Mouse (Mus musculus) heart, postnatal 10 days (tissue): Measurements from ENCODE around the gene Reln. TPM values are rescaled to one million over a fixed set of nuclear protein-coding genes. Genes with fewer than 3 reads are reported as not detected.

Experiments
- DNase-seq, 2 experiments: peaks; one replicate each; pipeline ENCODE4 v3.0.0; 2021
- intact Hi-C: fragments of 180-260 bp; cut with DNase I; formaldehyde crosslinking; loops from one replicate; pipeline ENCODE4 v1.15.1; 2025
- total RNA-seq, 2 experiments: library from RNA; stranded (reverse); gene quantifications; 2 replicates each; pipeline ENCODE4 v1.2.3; 2021

Reln gene
- total RNA-seq, 2 experiments from 2014 or later, result 3.2 to 3.8 TPM

- intact Hi-C loops, result no loop called here
- DNase-seq, result no peak
Observed at GRCm38 (mm10) chr5:22131730-22132522, 212.6 kb downstream of the Reln start.

- DNase-seq, result no peak
- intact Hi-C loops, result no loop called here
Observed at GRCm38 (mm10) chr5:22127583-22127982, 216.9 kb downstream of the Reln start.

- DNase-seq, result no peak
- intact Hi-C loops, result loop anchor here (5.0 kb wide), 1 partner anchor 73 kb away; no protein-coding TSS in a partner anchor
Observed at GRCm38 (mm10) chr5:22119296-22119695, 225.2 kb downstream of the Reln start.

- no peak for DNase-seq
- intact Hi-C loops, result loop anchor here (5.0 kb wide), 1 partner anchor 74 kb away; no protein-coding TSS in a partner anchor
Observed at GRCm38 (mm10) chr5:22118456-22118855, 226.0 kb downstream of the Reln start.

GRCm38 (mm10) chr5:22116922-22117321, 227.6 kb downstream of the Reln start:
- no peak for DNase-seq
- intact Hi-C loops, result loop anchor here (5.0 kb wide), 1 partner anchor 75 kb away; no protein-coding TSS in a partner anchor

- intact Hi-C loops, result no loop called here
- no peak for DNase-seq
Observed at GRCm38 (mm10) chr5:22106811-22107485, 237.6 kb downstream of the Reln start.

- intact Hi-C loops, result no loop called here
- DNase-seq, result no peak
Observed at GRCm38 (mm10) chr5:22094984-22095383, 249.5 kb downstream of the Reln start.

GRCm38 (mm10) chr5:22094043-22094442, 250.5 kb downstream of the Reln start:
- DNase-seq, result no peak
- intact Hi-C loops, result no loop called here

- no peak for DNase-seq
- intact Hi-C loops, result no loop called here
Observed at GRCm38 (mm10) chr5:22093157-22093865, 251.2 kb downstream of the Reln start.

GRCm38 (mm10) chr5:22080468-22080986, 264.0 kb downstream of the Reln start:
- DNase-seq, result no peak
- intact Hi-C loops, result no loop called here

- no peak for DNase-seq
Observed at GRCm38 (mm10) chr5:22074971-22075370, 269.5 kb downstream of the Reln start.

GRCm38 (mm10) chr5:22072591-22072990, 271.9 kb downstream of the Reln start:
- DNase-seq, result no peak
- intact Hi-C loops, result no loop called here

More at GRCm38 (mm10) chr5:22074971-22075370, 269.5 kb downstream of the Reln start:
- intact Hi-C loops, result no loop called here

GRCm38 (mm10) chr5:22059251-22059650, 285.3 kb downstream of the Reln start:
- intact Hi-C loops, result no loop called here

GRCm38 (mm10) chr5:22041825-22042224, 302.7 kb downstream of the Reln start:
- no peak for DNase-seq
- intact Hi-C loops, result no loop called here

More at GRCm38 (mm10) chr5:22059251-22059650, 285.3 kb downstream of the Reln start:
- DNase-seq, result no peak

- intact Hi-C loops, result no loop called here
- DNase-seq, result no peak
Observed at GRCm38 (mm10) chr5:22039375-22040149, 304.9 kb downstream of the Reln start.

- DNase-seq, result no peak
- intact Hi-C loops, result no loop called here
Observed at GRCm38 (mm10) chr5:22035201-22035600, 309.3 kb downstream of the Reln start.

GRCm38 (mm10) chr5:22033039-22033438, 311.5 kb downstream of the Reln start:
- intact Hi-C loops, result no loop called here
- no peak for DNase-seq

- intact Hi-C loops, result no loop called here
- peak; percentile 4 to 10 for DNase-seq
Observed at GRCm38 (mm10) chr5:22031653-22032052, 312.8 kb downstream of the Reln start.

GRCm38 (mm10) chr5:22028379-22028778, 316.1 kb downstream of the Reln start:
- intact Hi-C loops, result no loop called here
- DNase-seq, result no peak

- DNase-seq, result no peak
- intact Hi-C loops, result no loop called here
Observed at GRCm38 (mm10) chr5:22027240-22027875, 317.1 kb downstream of the Reln start.
